Mouse (Mus musculus) megakaryocyte, embryonic 14.5 days (primary cell): ENCODE measurements around the gene Spint4.

Experiments
- FLI1 ChIP-seq: IDR thresholded peaks from 2 replicates; pipeline ENCODE4 v1.6.1; 2012; ENCODE audit warnings: low read length, inconsistent platforms, mixed read lengths
- GATA1 ChIP-seq: IDR thresholded peaks from 3 replicates; pipeline ENCODE4 v1.6.1; 2012; ENCODE audit warnings: mixed read lengths, low read length, inconsistent platforms, borderline replicate concordance

DNA sequence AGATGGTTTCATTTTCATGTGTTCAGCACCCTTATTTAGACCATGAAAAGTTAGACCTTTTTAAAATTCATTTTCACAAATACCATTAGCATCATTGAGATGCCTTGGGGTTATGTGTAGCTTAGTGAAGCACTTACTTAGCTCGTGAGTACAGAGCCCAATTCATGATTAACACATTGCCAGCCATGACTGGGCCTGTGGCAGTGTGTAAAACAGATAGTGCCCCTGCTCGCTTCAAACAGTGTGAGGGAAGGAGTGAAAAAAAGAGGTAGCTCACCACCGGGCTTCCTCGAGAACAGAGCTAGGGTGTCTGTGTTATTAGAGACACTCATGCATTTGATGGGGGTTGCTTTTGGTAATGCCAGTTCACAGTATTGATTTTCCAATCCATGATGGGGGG, 49.9 kb downstream of the Spint4 start:
- TF ChIP-seq FLI1, result no peak
- no peak for TF ChIP-seq GATA1
